Mouse (Mus musculus): ENCODE results near the gene Axl. TPM values are rescaled to one million over a fixed set of nuclear protein-coding genes. Genes with fewer than 3 reads are reported as not detected.

Gene Axl
- 1.1 and 2.0 TPM in 2 replicates for total RNA-seq (2023)

DNA sequence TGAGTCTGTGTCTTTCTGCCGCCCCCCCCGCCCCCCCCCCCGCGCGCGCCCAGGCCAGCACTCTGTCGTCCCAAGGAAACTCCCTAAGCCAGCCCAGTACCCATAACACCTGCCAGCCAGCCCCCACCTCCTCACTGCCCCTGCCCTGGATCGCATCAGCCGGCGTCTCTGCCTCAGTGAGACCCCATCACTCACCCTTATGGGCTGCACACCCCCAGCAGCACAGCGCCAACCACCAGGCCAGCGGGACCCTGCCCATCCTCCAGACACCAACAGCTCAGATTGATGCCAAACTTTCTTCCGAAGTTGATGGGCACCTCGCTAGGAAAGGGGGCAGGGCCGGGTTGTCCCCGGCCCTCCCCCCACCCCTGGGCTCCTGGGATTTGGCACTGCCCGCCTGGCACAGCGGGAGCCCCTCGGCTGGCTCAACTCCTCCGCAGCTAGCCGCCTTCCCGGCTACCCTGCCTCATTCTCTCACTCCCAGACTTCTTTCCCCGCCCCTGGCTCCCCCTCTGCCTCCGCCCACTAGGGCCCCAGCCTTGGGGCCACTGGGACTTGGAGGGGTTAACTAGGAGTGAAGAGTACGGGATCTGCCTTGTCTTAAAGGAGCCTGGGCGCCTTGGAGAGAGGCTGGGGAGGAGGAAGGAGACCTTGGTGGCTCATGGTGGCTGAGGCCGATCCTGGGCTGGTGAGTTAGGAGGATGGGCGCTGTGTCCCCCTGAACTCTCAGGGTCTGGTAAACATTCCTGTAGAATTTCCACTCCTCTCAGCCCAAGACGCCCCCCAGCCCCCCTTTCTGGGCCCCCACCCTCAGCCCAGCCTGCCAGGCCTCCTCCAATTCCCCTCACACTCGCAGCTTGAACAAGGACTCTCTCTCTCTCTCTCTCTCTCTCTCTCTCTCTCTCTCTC is at the start of gene Axl:
Gene Axl (minus strand): TSS at position 486 of the 909 bp plus-strand sequence.

DNA sequence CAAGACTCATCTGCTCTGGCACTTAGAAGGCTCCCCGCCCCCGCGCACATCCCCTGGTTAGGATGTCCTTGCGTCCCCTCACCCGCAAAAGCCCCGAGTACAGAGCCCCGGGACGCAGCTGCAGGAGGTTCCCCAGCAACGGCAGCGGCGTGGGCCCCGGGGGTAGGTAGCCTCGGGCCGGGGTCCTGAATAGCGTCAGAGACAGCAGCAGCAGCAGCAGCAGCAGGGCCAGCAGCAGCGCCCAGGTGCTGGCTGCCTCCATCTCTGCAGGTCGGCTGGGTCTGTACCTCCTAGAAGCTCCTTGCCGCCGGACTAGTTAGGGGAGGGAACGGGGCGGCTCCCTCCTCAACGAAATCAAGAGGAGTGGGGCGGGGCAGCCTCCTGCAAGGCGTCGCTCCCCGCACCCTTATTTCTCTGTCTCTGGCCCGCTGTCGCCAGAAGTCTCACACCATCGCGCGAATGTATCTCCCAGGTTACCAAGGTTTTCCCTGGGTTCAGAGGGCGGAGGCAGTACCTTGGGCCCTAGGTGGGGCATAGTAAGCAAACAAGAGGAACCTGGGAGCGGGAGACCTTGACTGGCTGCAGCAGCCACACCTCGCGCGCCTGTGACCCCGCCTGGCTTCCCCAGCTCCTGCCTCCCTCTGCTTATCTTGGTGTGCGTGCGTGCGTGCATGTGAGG is 27.9 kb upstream of the Axl start, which contains the start of gene Cyp2s1:
Gene Cyp2s1 (minus strand): TSS at position 673 of the 679 bp plus-strand sequence.

DNA sequence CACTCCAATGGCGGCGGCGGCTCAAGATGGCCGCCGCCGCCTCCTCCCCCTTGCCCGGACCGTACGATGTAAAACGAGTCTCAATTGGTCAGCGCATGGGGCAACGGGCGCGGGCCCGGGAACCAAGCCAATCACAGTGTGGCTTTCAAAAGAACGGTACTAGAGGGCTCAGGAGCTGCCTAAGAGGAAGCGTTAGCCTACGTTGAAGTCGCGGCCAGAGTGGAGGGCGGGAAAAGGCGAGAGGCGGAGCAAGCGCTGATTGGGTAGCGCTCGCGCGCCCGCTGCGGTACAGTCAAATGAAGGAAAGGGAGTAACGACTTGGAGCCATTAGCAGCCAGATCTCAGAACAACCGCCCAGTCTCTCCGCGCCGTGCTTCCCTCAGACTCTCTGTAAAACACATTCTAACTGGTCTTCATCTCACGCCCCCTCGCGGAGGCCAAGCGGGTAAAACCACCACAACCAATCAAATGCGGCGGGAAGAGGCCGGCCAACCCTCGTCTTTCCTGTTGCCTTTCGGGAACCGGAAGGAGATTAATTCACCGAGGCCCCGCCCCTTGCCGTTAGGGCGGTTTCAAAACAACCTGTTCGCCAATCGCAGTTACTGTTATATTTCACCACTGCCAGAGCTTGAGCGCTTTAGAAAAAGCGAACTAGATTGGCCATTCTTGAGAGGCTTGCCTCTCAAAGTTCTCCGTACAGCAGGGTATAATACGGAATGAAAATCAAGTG is 33.6 kb downstream of the Axl start, which contains the start of gene Hnrnpul1:
Gene Hnrnpul1 (minus strand): TSS at position 20 of the 730 bp plus-strand sequence.

DNA sequence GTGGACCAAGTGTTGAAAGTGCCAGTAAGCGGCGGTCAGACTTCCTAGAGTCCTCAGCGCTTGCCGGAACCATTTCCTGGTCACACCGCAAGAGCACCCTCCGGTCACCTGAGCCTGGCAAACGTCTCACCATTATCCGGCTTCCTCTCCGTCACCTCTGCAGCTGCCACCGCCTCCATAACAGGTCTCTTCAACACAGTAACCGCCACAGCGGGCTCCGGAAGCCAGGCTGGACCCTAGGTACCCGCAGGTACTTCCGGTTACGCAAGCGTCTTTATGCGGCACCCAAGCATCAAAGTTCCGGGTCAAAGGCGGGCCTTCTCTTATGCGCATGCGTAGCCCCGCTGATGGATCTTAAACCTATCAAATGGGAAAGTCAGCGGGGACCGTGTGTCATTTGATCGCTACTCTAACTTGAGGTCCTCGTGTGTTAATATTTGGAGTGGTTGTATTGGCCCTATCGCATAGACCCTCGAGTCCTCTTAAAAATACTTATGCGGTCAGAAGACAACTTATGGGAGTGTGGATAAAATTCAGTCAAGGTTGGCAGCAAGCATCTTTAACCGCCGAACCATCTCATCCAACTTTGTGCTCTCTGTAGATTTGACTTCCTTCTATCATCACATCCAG is 69.6 kb downstream of the Axl start, which contains the start of gene Ccdc97:
Gene Ccdc97 (minus strand): TSS at position 301 of the 630 bp plus-strand sequence.

Other genes with a start within 250 kb of the Axl start
- gene Ceacam2, start 248.8 kb downstream of the Axl start, total RNA-seq (2023) = 31.1 and 36.1 TPM in 2 replicates
- not detected in 2 replicates for gene Erich4, start 172.8 kb downstream of the Axl start, total RNA-seq (2023)
- gene Dmac2, start 169.3 kb downstream of the Axl start, total RNA-seq (2023) = 22.0 and 31.8 TPM in 2 replicates
- gene B3gnt8, start 162.1 kb downstream of the Axl start, total RNA-seq (2023) = 14.4 and 15.7 TPM in 2 replicates
- 32.4 and 39.2 TPM in 2 replicates for gene Bckdha, start 129.7 kb downstream of the Axl start, total RNA-seq (2023)
- gene Exosc5, start 129.5 kb downstream of the Axl start, total RNA-seq (2023) = 22.3 and 26.5 TPM in 2 replicates
- gene Tmem91, start 113.5 kb downstream of the Axl start, total RNA-seq (2023) = 1.3 TPM in 1 of 2 replicates, not detected in the other
- 25.7 and 26.9 TPM in 2 replicates for gene B9d2, start 107.9 kb downstream of the Axl start, total RNA-seq (2023)
- 140 and 147 TPM in 2 replicates for gene Tgfb1, start 101.7 kb downstream of the Axl start, total RNA-seq (2023)
- gene Ccdc97, start 69.6 kb downstream of the Axl start, total RNA-seq (2023) = 72.3 and 86.5 TPM in 2 replicates
- gene Hnrnpul1, start 33.9 kb downstream of the Axl start, total RNA-seq (2023) = 210 and 238 TPM in 2 replicates
- not detected in 2 replicates for gene Cyp2s1, start 28.2 kb upstream of the Axl start, total RNA-seq (2023)
- not detected in 2 replicates for gene Cyp2b10, start 108.9 kb upstream of the Axl start, total RNA-seq (2023)

Data from neutrophil, adult 65 days (primary cell).